24 mouse cellular contexts compared by ENCODE assay signal in genomic region chr15:3286032-3286431, GRCm38 (mm10). TPM values are rescaled to one million over a fixed set of nuclear protein-coding genes. Genes with fewer than 3 reads are reported as not detected.
DNase-seq lines count a peak whose midpoint lies in the region; ATAC-seq lines count a peak whose summit lies in the region.
"Had no signal": no experiment of that assay in that cellular context is flagged by ENCODE, and none has a peak within 500 bp of the region (broad histone marks: within the 10 kb centered on the region; RNA-seq: fewer than 3 reads in every experiment).

No protein-coding gene starts in this region.

- no peaks in the 10 kb centered on the region for H3K4me1 ChIP-seq in lung, embryonic 16.5 days (replicated peaks; ENCODE audit: control insufficient read depth, insufficient read depth, low read length)
- H3K4me1 ChIP-seq: embryonic facial prominence, embryonic 13.5 days; embryonic facial prominence, embryonic 15.5 days; forebrain, embryonic 12.5 days had no signal

- H3K9ac ChIP-seq in lung, embryonic 16.5 days (ENCODE audit: low read length) = no peak overlapping the region
- H3K9ac ChIP-seq: embryonic facial prominence, embryonic 13.5 days; embryonic facial prominence, embryonic 15.5 days; forebrain, embryonic 12.5 days had no signal

- H3K27me3 ChIP-seq in lung, embryonic 16.5 days (ENCODE audit: control insufficient read depth, insufficient read depth, low read depth, low read length) = no peaks in the 10 kb centered on the region
- H3K27me3 ChIP-seq: embryonic facial prominence, embryonic 13.5 days; embryonic facial prominence, embryonic 15.5 days; forebrain, embryonic 12.5 days had no signal

- peak; percentile 61; the same call in 1 of the 2 replicates for ATAC-seq in lung, embryonic 16.5 days (ENCODE audit: low read depth)
- ATAC-seq: forebrain, embryonic 14.5 days; forebrain, embryonic 16.5 days had no signal

- no peaks in the 10 kb centered on the region for H3K9me3 ChIP-seq in lung, embryonic 16.5 days (ENCODE audit: control insufficient read depth, low read length)
- H3K9me3 ChIP-seq: embryonic facial prominence, embryonic 13.5 days; embryonic facial prominence, embryonic 15.5 days; forebrain, embryonic 10.5 days; forebrain, embryonic 12.5 days had no signal

- DNase-seq in lung, postnatal 10 days = no peak
- DNase-seq in lung, postnatal 36 days = peak; percentile 55
- DNase-seq in lung, postnatal 4 days = no peak
- no peak for DNase-seq in spleen, postnatal 10 days (ENCODE audit: low spot score in 2 of 2)
- DNase-seq: adrenal gland, adult 2 months; adrenal gland, postnatal 10 days; adrenal gland, postnatal 25 days; cerebellum, adult 11 months; cerebellum, adult 18-20 months; cerebellum, adult 8-10 months; cerebellum, adult 9-11 months; cerebellum, postnatal 14 days; cerebellum, postnatal 36 days; embryo, embryonic 11 days had no signal

- H3K4me2 ChIP-seq in lung, embryonic 16.5 days (ENCODE audit: low read depth, low read length) = no peak overlapping the region
- H3K4me2 ChIP-seq: embryonic facial prominence, embryonic 13.5 days; embryonic facial prominence, embryonic 15.5 days; forebrain, embryonic 12.5 days had no signal

- no peak overlapping the region for H3K4me3 ChIP-seq in lung, embryonic 16.5 days (ENCODE audit: low read length)
- H3K4me3 ChIP-seq: embryonic facial prominence, embryonic 13.5 days; embryonic facial prominence, embryonic 15.5 days; erythroblast, embryonic 14.5 days; forebrain, embryonic 10.5 days; forebrain, embryonic 12.5 days had no signal

- no peaks in the 10 kb centered on the region for H3K36me3 ChIP-seq in lung, embryonic 16.5 days (ENCODE audit: control insufficient read depth, insufficient read depth, low read length)
- H3K36me3 ChIP-seq: embryonic facial prominence, embryonic 13.5 days; embryonic facial prominence, embryonic 15.5 days; forebrain, embryonic 10.5 days; forebrain, embryonic 12.5 days had no signal

- no peak overlapping the region for H3K27ac ChIP-seq in lung, embryonic 16.5 days (ENCODE audit: low read length)
- H3K27ac ChIP-seq: embryonic facial prominence, embryonic 13.5 days; embryonic facial prominence, embryonic 15.5 days; forebrain, embryonic 10.5 days; forebrain, embryonic 12.5 days had no signal

RNA-seq across cellular contexts. Expression of gene Ccdc152, which starts 17.3 kb away (rescaled TPM):
- 0.28 TPM in 1 of 2 replicates, not detected in the other for polyA plus RNA-seq in lung, embryonic 16.5 days (2015; fragmentation: Nextera tagmentation; extraction: Ambion mirVana)
- polyA plus RNA-seq: adrenal gland, adult 2 months; C2C12; embryonic facial prominence, embryonic 11.5 days; embryonic facial prominence, embryonic 13.5 days; embryonic facial prominence, embryonic 15.5 days; erythroblast, embryonic 14.5 days; forebrain, embryonic 16.5 days had no signal

RNA-seq across cellular contexts. Expression of gene Selenop, which starts 17.7 kb away (rescaled TPM):
- polyA plus RNA-seq in lung, embryonic 16.5 days (2015; fragmentation: Nextera tagmentation; extraction: Ambion mirVana) = 148 and 183 TPM in 2 replicates
